Mouse (Mus musculus) ES-E14 (cell line): ENCODE measurements around the gene Rpl26.

Experiments
- CHD2 ChIP-seq: IDR thresholded peaks from 2 replicates; pipeline ENCODE4 v1.6.1; 2014; ENCODE audit warnings: mild to moderate bottlenecking, low read depth, low read length, inconsistent platforms
- HCFC1 ChIP-seq: IDR thresholded peaks from 2 replicates; pipeline ENCODE4 v1.6.1; 2012; ENCODE audit warnings: low read length, inconsistent platforms, borderline replicate concordance; ENCODE audit not compliant: insufficient read depth
- MAFK ChIP-seq: IDR thresholded peaks from 2 replicates; pipeline ENCODE4 v1.6.1; 2014; ENCODE audit warnings: mild to moderate bottlenecking, low read depth, low read length, inconsistent platforms; ENCODE audit not compliant: insufficient read depth
- ZC3H11A ChIP-seq: IDR thresholded peaks from 2 replicates; pipeline ENCODE4 v1.6.1; 2012; ENCODE audit warnings: low read depth, mild to moderate bottlenecking, inconsistent platforms, low read length, borderline replicate concordance
- ZNF384 ChIP-seq: IDR thresholded peaks from 2 replicates; pipeline ENCODE4 v1.6.1; 2012; ENCODE audit warnings: low read depth, low read length, inconsistent platforms

- no peak for TF ChIP-seq HCFC1
- no peak for TF ChIP-seq ZC3H11A
- TF ChIP-seq ZNF384: no peak
- no peak for TF ChIP-seq MAFK
- no peak for TF ChIP-seq CHD2
Measured at GRCm38 (mm10) chr11:68902047-68902364, 623 bp downstream of the Rpl26 start.
